Mouse (Mus musculus) hindbrain, embryonic 10.5 days (tissue): ENCODE measurements around the gene Fhit. TPM values are rescaled to one million over a fixed set of nuclear protein-coding genes. Genes with fewer than 3 reads are reported as not detected.

Experiments
- DNase-seq: peaks from one replicate; pipeline ENCODE4 v3.0.0-alpha.2; 2017; ENCODE audit warnings: low spot score
- H3K27ac ChIP-seq: fragments of 300-500 bp; sonication (generic); 2 replicates; pipeline ENCODE4 v1.5.1; 2016; ENCODE audit warnings: mild to moderate bottlenecking, moderate library complexity
- H3K27me3 ChIP-seq: fragments of 300-500 bp; sonication (generic); 2 replicates; pipeline ENCODE4 v1.6.1; 2016; ENCODE audit warnings: mild to moderate bottlenecking; ENCODE audit not compliant: poor library complexity, insufficient read depth, severe bottlenecking
- H3K36me3 ChIP-seq: fragments of 300-500 bp; sonication (generic); 2 replicates; pipeline ENCODE4 v1.6.1; 2016; ENCODE audit warnings: mild to moderate bottlenecking, moderate library complexity
- H3K4me1 ChIP-seq: fragments of 300-500 bp; sonication (generic); replicated peaks from 2 replicates; pipeline ENCODE4 v1.6.1; 2016; ENCODE audit warnings: mild to moderate bottlenecking
- H3K4me3 ChIP-seq: fragments of 300-500 bp; sonication (generic); 2 replicates; pipeline ENCODE4 v1.5.1; 2016; ENCODE audit warnings: mild to moderate bottlenecking, moderate library complexity
- H3K9me3 ChIP-seq: fragments of 300-500 bp; sonication (generic); 2 replicates; pipeline ENCODE4 v1.6.1; 2016; ENCODE audit warnings: mild to moderate bottlenecking, moderate library complexity
- WGBS: fragments of 180-500 bp; shearing (Covaris S2); methylation state at CpG from one replicate; pipeline ENCODE4 v1.1.7; 2016; 5-methylcytosine and 5-hydroxymethylcytosine counted together
- polyA plus RNA-seq: library from polyadenylated mRNA; unstranded; fragments of >200 nt; fragmentation: Nextera tagmentation; extraction: Ambion mirVana; gene quantifications from 2 replicates; pipeline ENCODE4 v1.2.1, GENCODE M21; 2016

The Fhit gene
- polyA plus RNA-seq, 1 experiment from 2014 or later: 4.4 TPM

- Histone ChIP-seq H3K4me1 (no peaks in the 10 kb centered on the region), H3K27me3 (no peaks in the 10 kb centered on the region), H3K9me3 (no peaks in the 10 kb centered on the region), H3K36me3 (no peaks in the 10 kb centered on the region), H3K27ac (no peak overlapping the region), H3K4me3 (no peak overlapping the region)
- WGBS: 85% methylated on average over 7 of the region's 7 CpGs
- no peak for DNase-seq
Observed at GRCm38 (mm10) chr14:9811177-9811846, 1350.5 kb downstream of the Fhit start.

GRCm38 (mm10) chr14:9793403-9793802 lies 1368.4 kb downstream of the Fhit start:
- H3K4me1 ChIP-seq: no peaks in the 10 kb centered on the region
- no peaks in the 10 kb centered on the region for H3K9me3 ChIP-seq
- no peak for DNase-seq
- H3K36me3 ChIP-seq: no peaks in the 10 kb centered on the region
- H3K27me3 ChIP-seq: no peaks in the 10 kb centered on the region
- no peak overlapping the region for H3K27ac ChIP-seq
- H3K4me3 ChIP-seq: no peak overlapping the region

- no peak overlapping the region for H3K27ac ChIP-seq
- H3K9me3 ChIP-seq: no peaks in the 10 kb centered on the region
- no peaks in the 10 kb centered on the region for H3K4me1 ChIP-seq
- no peak overlapping the region for H3K4me3 ChIP-seq
- DNase-seq: no peak
- WGBS: 66% methylated on average over 3 of the region's 3 CpGs
- no peaks in the 10 kb centered on the region for H3K27me3 ChIP-seq
- H3K36me3 ChIP-seq: no peaks in the 10 kb centered on the region
Observed at GRCm38 (mm10) chr14:9788402-9788950, 1373.4 kb downstream of the Fhit start.

GRCm38 (mm10) chr14:9787389-9787788 lies 1374.4 kb downstream of the Fhit start:
- no peak overlapping the region for H3K27ac ChIP-seq
- H3K4me3 ChIP-seq: no peak overlapping the region
- no peak for DNase-seq
- WGBS: 94% methylated on average over 1 of the region's 1 CpGs
- no peaks in the 10 kb centered on the region for H3K36me3 ChIP-seq
- no peaks in the 10 kb centered on the region for H3K27me3 ChIP-seq
- H3K4me1 ChIP-seq: no peaks in the 10 kb centered on the region
- no peaks in the 10 kb centered on the region for H3K9me3 ChIP-seq

DNA sequence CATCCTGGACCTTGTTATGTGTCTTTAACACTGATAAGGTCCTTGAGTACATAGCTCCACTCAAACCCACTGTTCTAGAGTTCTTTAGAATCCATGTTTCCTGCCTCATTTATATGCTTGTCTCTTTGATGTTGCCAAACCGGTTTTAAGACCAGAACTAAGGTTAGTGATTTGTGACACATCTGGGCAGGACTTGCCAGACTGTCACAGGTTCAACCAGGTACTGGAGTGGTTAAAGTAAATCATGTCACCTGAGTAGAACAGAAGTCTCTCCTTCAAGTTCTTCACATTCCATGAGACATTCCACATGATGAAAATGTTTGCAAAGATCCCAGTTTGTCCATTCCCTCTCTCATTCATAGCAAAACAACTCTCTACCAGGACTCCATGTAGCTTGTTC lies 1376.0 kb downstream of the Fhit start:
- Histone ChIP-seq H3K36me3 (no peaks in the 10 kb centered on the region), H3K27ac (no peak overlapping the region), H3K9me3 (no peaks in the 10 kb centered on the region), H3K4me1 (no peaks in the 10 kb centered on the region), H3K4me3 (no peak overlapping the region), H3K27me3 (no peaks in the 10 kb centered on the region)
- 50% methylated on average over 1 of the region's 1 CpGs for WGBS
- DNase-seq: no peak

DNA sequence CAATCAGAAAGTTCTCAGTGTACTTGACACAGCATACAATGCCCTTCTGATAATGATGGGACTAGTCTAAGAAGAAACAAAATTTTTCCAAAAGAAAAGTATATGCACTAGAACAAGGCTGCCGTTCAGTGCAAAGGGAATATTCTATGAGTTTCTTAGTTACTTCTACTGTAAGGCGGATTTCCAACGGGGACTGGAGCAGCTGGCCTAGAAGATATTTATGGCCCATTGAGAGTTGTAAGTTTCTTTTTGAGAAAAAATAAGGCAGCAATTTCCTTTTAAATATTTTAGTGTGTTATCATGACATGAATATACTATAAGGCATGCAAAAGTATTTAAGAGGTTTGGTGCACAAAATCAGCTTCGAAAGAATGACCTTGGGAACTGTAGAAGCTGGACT lies 1410.5 kb downstream of the Fhit start:
- H3K9me3 ChIP-seq: no peaks in the 10 kb centered on the region
- no peak overlapping the region for H3K27ac ChIP-seq
- H3K4me3 ChIP-seq: no peak overlapping the region
- H3K27me3 ChIP-seq: no peaks in the 10 kb centered on the region
- no peaks in the 10 kb centered on the region for H3K36me3 ChIP-seq
- no peaks in the 10 kb centered on the region for H3K4me1 ChIP-seq
- DNase-seq: no peak
- WGBS: 95% methylated on average over 4 of the region's 4 CpGs

- H3K27me3 ChIP-seq: no peaks in the 10 kb centered on the region
- H3K9me3 ChIP-seq: no peaks in the 10 kb centered on the region
- no peak for DNase-seq
- WGBS: 98% methylated on average over 1 of the region's 1 CpGs
- H3K36me3 ChIP-seq: no peaks in the 10 kb centered on the region
- no peaks in the 10 kb centered on the region for H3K4me1 ChIP-seq
- no peak overlapping the region for H3K4me3 ChIP-seq
- no peak overlapping the region for H3K27ac ChIP-seq
Observed at GRCm38 (mm10) chr14:9748709-9749108, 1413.1 kb downstream of the Fhit start.

- DNase-seq: no peak
- Histone ChIP-seq H3K27ac (no peak overlapping the region), H3K4me1 (no peaks in the 10 kb centered on the region), H3K36me3 (no peaks in the 10 kb centered on the region), H3K9me3 (peaks cover 4% of the 10 kb centered on the region; the same call in 1 of the 2 replicates), H3K27me3 (no peaks in the 10 kb centered on the region), H3K4me3 (no peak overlapping the region)
- 69% methylated on average over 2 of the region's 2 CpGs for WGBS
Observed at GRCm38 (mm10) chr14:9721917-9722472, 1439.8 kb downstream of the Fhit start.

DNA sequence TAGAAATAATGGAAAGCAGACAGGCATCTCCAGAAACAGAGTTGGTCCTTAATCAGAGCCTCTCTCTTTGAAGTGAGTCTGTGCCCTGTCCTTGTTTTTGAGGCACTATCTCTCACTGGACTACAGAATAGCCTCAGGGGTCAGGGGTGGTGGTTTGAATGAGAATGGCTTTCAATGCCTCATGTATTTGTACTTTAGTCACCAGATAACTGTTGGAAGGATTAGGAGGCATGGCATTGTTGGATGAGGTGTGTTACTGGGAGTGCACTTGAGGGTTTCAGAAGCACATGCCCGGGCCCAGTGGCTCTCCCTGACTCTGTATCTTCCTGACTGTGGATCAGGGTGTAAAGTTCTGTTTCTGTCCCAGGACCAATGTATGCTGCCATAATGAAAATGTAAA lies 1463.2 kb downstream of the Fhit start:
- Histone ChIP-seq H3K36me3 (no peaks in the 10 kb centered on the region), H3K4me3 (no peak overlapping the region), H3K27me3 (peaks cover 43% of the 10 kb centered on the region), H3K4me1 (peaks cover 19% of the 10 kb centered on the region), H3K9me3 (no peaks in the 10 kb centered on the region), H3K27ac (no peak overlapping the region)
- WGBS: 74% methylated on average over 1 of the region's 1 CpGs
- DNase-seq: no peak

DNA sequence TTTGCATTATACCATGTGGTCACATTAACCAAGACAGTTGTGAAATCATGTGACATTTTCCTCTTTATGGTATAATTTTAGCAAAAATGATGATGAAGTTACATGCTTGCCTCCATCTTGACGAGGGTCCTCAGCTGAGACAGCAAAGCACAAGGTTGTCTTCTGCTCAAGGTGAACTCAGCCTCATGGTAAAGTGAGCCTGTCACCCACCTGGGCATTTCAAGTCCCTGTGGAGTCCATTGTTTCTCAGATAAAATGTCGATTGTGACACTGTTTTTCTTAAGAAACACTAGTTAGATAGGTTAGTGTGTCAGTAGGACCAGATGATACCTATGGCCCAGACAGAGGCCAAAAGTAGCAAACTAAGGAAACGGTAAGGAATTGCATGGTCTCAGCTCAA lies 1464.7 kb downstream of the Fhit start:
- H3K27ac ChIP-seq: no peak overlapping the region
- H3K9me3 ChIP-seq: no peaks in the 10 kb centered on the region
- no peak for DNase-seq
- H3K36me3 ChIP-seq: no peaks in the 10 kb centered on the region
- no peak overlapping the region for H3K4me3 ChIP-seq
- peaks cover 19% of the 10 kb centered on the region for H3K4me1 ChIP-seq
- peaks cover 56% of the 10 kb centered on the region for H3K27me3 ChIP-seq
- 82% methylated on average over 3 of the region's 3 CpGs for WGBS

- Histone ChIP-seq H3K9me3 (no peaks in the 10 kb centered on the region), H3K27ac (no peak overlapping the region), H3K27me3 (peaks cover 53% of the 10 kb centered on the region), H3K4me3 (no peak overlapping the region), H3K36me3 (no peaks in the 10 kb centered on the region), H3K4me1 (peaks cover 19% of the 10 kb centered on the region)
- WGBS: 41% methylated on average over 4 of the region's 4 CpGs
- no peak for DNase-seq
Observed at GRCm38 (mm10) chr14:9696004-9696403, 1465.8 kb downstream of the Fhit start.

- WGBS: 44% methylated on average over 4 of the region's 4 CpGs
Observed at GRCm38 (mm10) chr14:9695217-9695690, 1466.6 kb downstream of the Fhit start.

DNA sequence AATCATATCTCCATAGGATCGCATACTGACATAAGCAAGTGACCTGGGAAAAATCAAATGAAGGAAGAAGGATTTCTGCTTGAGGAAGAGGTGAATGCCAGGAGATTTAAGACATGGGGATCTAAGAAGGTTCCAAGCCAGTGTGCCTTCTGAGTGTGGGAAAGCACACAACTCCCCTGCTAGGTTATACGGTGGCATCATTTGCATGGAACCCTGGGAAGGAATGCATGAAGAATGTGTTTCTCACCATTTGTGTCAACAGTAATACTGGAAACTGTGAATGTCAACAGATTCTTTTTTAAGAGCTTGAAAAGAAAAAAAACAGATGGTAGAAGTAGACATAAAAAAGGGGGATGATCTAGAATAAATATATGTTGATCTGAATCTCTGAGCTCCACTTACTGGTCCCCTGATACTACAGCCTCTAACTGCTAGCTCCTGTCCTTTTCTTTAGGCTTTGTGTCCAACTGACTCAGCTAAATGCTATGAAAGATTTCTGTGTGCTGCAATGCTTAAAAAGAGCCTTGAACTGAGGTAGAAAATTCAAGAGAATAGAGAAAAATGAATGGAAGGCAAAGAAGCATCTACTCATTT lies 1473.1 kb downstream of the Fhit start:
- DNase-seq: no peak
- Histone ChIP-seq H3K27ac (no peak overlapping the region), H3K36me3 (no peaks in the 10 kb centered on the region), H3K4me3 (no peak overlapping the region), H3K27me3 (peaks cover 15% of the 10 kb centered on the region; the same call in 1 of the 2 replicates), H3K9me3 (no peaks in the 10 kb centered on the region), H3K4me1 (no peaks in the 10 kb centered on the region)
- WGBS: 92% methylated on average over 2 of the region's 2 CpGs

More at GRCm38 (mm10) chr14:9695217-9695690, 1466.6 kb downstream of the Fhit start:
- H3K36me3 ChIP-seq: no peaks in the 10 kb centered on the region
- peaks cover 19% of the 10 kb centered on the region for H3K4me1 ChIP-seq
- H3K4me3 ChIP-seq: no peak overlapping the region
- no peak overlapping the region for H3K27ac ChIP-seq
- H3K9me3 ChIP-seq: no peaks in the 10 kb centered on the region
- peaks cover 53% of the 10 kb centered on the region for H3K27me3 ChIP-seq
- peak; percentile 6 for DNase-seq
